Comparison of ENCODE assay signal across 8 mouse cellular contexts in the genomic region with DNA sequence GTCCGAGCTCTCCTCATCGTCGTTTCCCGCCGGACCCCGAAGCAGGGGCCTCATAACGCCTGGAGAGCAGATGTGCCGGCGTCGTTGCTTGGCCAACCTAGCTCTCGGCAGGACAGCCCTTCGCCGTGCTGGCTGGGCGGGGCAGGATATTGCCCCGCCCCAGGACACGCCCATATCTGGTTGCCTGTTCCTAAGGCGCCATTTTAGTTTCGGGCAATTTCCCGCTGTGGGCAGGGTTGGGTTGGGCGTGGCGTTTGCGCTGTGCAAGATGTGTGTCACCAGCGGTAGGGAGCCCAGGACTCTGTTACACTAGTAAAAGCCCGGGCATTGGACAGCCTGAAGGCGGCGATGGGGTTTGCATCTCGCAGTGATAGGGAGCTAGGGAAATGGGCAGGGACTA. TPM values are rescaled to one million over a fixed set of nuclear protein-coding genes. Genes with fewer than 3 reads are reported as not detected.
DNase-seq lines count a peak whose midpoint lies in the region; ATAC-seq and TF ChIP-seq lines count a peak whose summit lies in the region.

A gene (minus strand): TSS at position 128 of the 400 bp plus-strand sequence.

- peak within 1 kb of the TSS; percentile 90 for H3K27ac ChIP-seq in forebrain, embryonic 10.5 days
- peak within 1 kb of the TSS; percentile 64 for H3K27ac ChIP-seq in heart, embryonic 15.5 days
- H3K27ac ChIP-seq in liver, embryonic 14.5 days = no peak within 1 kb of the TSS
- H3K27ac ChIP-seq in neural tube, embryonic 11.5 days (ENCODE audit: low read depth, low read length) = peak within 1 kb of the TSS; percentile 53; the same call in 1 of the 2 replicates
- peak within 1 kb of the TSS; percentile 71 for H3K27ac ChIP-seq in stomach, postnatal 0 days (replicated peaks)

- H3K4me3 ChIP-seq in forebrain, embryonic 10.5 days = peak within 1 kb of the TSS; percentile 86
- peak within 1 kb of the TSS; percentile 81 for H3K4me3 ChIP-seq in heart, embryonic 15.5 days
- peak within 1 kb of the TSS; percentile 65 to 86 for H3K4me3 ChIP-seq in liver, embryonic 14.5 days (ENCODE audit: insufficient read depth in 1 of 2, low read depth in 2 of 2, low read length in 2 of 2)
- H3K4me3 ChIP-seq in neural tube, embryonic 11.5 days (ENCODE audit: low read depth, low read length) = peak within 1 kb of the TSS; percentile 67
- peak within 1 kb of the TSS; percentile 65 for H3K4me3 ChIP-seq in stomach, postnatal 0 days (ENCODE audit: low read depth, low read length)

- H3K27me3 ChIP-seq in forebrain, embryonic 10.5 days (ENCODE audit: poor library complexity, severe bottlenecking) = no peaks in the 10 kb centered on the region
- H3K27me3 ChIP-seq in heart, embryonic 15.5 days = no peaks in the 10 kb centered on the region
- H3K27me3 ChIP-seq in liver, embryonic 14.5 days (ENCODE audit: control insufficient read depth, insufficient read depth, low read length) = no peaks in the 10 kb centered on the region
- H3K27me3 ChIP-seq in neural tube, embryonic 11.5 days (ENCODE audit: control insufficient read depth, insufficient read depth, low read length) = no peaks in the 10 kb centered on the region
- no peaks in the 10 kb centered on the region for H3K27me3 ChIP-seq in stomach, postnatal 0 days (ENCODE audit: control insufficient read depth, insufficient read depth, low read length)

- peak within 1 kb of the TSS; percentile 74 for H3K9ac ChIP-seq in heart, embryonic 15.5 days
- peak within 1 kb of the TSS; percentile 68 for H3K9ac ChIP-seq in liver, embryonic 14.5 days (replicated peaks)
- peak within 1 kb of the TSS; percentile 63 for H3K9ac ChIP-seq in neural tube, embryonic 11.5 days (ENCODE audit: low read length)
- H3K9ac ChIP-seq in stomach, postnatal 0 days (ENCODE audit: low read length) = peak within 1 kb of the TSS; percentile 76

- peak; percentile 99 for ATAC-seq in heart, embryonic 15.5 days (replicated peaks; ENCODE audit: insufficient number of reproducible peaks, insufficient read depth, low FRiP score, low read depth)
- peak; percentile 95 for ATAC-seq in liver, embryonic 14.5 days (ENCODE audit: insufficient read depth)
- peak; percentile 98 for ATAC-seq in neural tube, embryonic 11.5 days (ENCODE audit: insufficient read depth, low FRiP score, low TSS enrichment)
- peak; percentile 99 for ATAC-seq in stomach, postnatal 0 days (ENCODE audit: low FRiP score, low TSS enrichment)

- peak; percentile 15; the same call in 1 of the 2 replicates for TF ChIP-seq CTCF in liver, embryonic 14.5 days (IDR thresholded peaks at IDR 0.05; ENCODE audit: low read depth)
- peak; percentile 48; the same call in 1 of the 2 replicates for TF ChIP-seq CTCF in stomach, postnatal 0 days (IDR thresholded peaks at IDR 0.05; ENCODE audit: low read depth)

- no peaks in the 10 kb centered on the region for H3K9me3 ChIP-seq in forebrain, embryonic 10.5 days
- no peaks in the 10 kb centered on the region for H3K9me3 ChIP-seq in heart, embryonic 15.5 days (replicated peaks)
- H3K9me3 ChIP-seq in liver, embryonic 14.5 days (ENCODE audit: control insufficient read depth, low read length) = no peaks in the 10 kb centered on the region
- no peaks in the 10 kb centered on the region for H3K9me3 ChIP-seq in neural tube, embryonic 11.5 days (ENCODE audit: control insufficient read depth, low read length)
- no peaks in the 10 kb centered on the region for H3K9me3 ChIP-seq in stomach, postnatal 0 days (ENCODE audit: control insufficient read depth, low read length)

- TF ChIP-seq EP300 in liver, embryonic 14.5 days (IDR thresholded peaks at IDR 0.05; ENCODE audit: low read depth) = no peak
- peak; percentile 48 for TF ChIP-seq EP300 in stomach, postnatal 0 days (optimal IDR thresholded peaks at IDR 0.05)

- peak within 1 kb of the TSS; percentile 74 for H3K4me2 ChIP-seq in heart, embryonic 15.5 days
- H3K4me2 ChIP-seq in liver, embryonic 14.5 days (ENCODE audit: low read depth) = peak within 1 kb of the TSS; percentile 61
- H3K4me2 ChIP-seq in neural tube, embryonic 11.5 days (ENCODE audit: low read depth) = peak within 1 kb of the TSS; percentile 56
- H3K4me2 ChIP-seq in stomach, postnatal 0 days (replicated peaks; ENCODE audit: low read depth) = peak within 1 kb of the TSS; percentile 79

- peaks cover 16% of the 10 kb centered on the region for H3K4me1 ChIP-seq in forebrain, embryonic 10.5 days
- H3K4me1 ChIP-seq in heart, embryonic 15.5 days (replicated peaks) = peaks cover 4% of the 10 kb centered on the region; the same call in 1 of the 2 replicates
- peaks cover 8 to 12% of the 10 kb centered on the region in 2 experiments; a peak in 3 of 4 replicates for H3K4me1 ChIP-seq in liver, embryonic 14.5 days (replicated peaks; ENCODE audit: control insufficient read depth in 2 of 2, insufficient read depth in 2 of 2, low read length in 1 of 2)
- no peaks in the 10 kb centered on the region for H3K4me1 ChIP-seq in neural tube, embryonic 11.5 days (ENCODE audit: control insufficient read depth, insufficient read depth, low read length)
- no peaks in the 10 kb centered on the region for H3K4me1 ChIP-seq in stomach, postnatal 0 days (replicated peaks; ENCODE audit: control insufficient read depth, insufficient read depth)

- peak; percentile 90 to 95 for DNase-seq in CD8-positive naive resting alpha-beta T cell, adult 2 months (ENCODE audit: low read depth in 2 of 2, low spot score in 2 of 2)
- DNase-seq in c-Kit-positive CD71-negative TER-119-negative erythroid progenitor cells, embryonic 14.5 days (ENCODE audit: low read depth) = peak; percentile 95
- peak; percentile 95 for DNase-seq in forebrain, embryonic 10.5 days (ENCODE audit: extremely low spot score, low spot score)
- peak; percentile 94 to 95 for DNase-seq in kidney, postnatal 25 days
- peak; percentile 91 to 93 (median 92) for DNase-seq in liver, embryonic 14.5 days (ENCODE audit: low read depth in 3 of 3, low spot score in 3 of 3)
- peak; percentile 97 for DNase-seq in neural tube, embryonic 11.5 days (ENCODE audit: low spot score)
- DNase-seq in stomach, postnatal 0 days (ENCODE audit: low spot score) = peak; percentile 97

- peaks cover 3% of the 10 kb centered on the region; the same call in 1 of the 2 replicates for H3K36me3 ChIP-seq in forebrain, embryonic 10.5 days (replicated peaks)
- H3K36me3 ChIP-seq in heart, embryonic 15.5 days = no peaks in the 10 kb centered on the region
- no peaks in the 10 kb centered on the region for H3K36me3 ChIP-seq in liver, embryonic 14.5 days (replicated peaks; ENCODE audit: control insufficient read depth, insufficient read depth, low read depth)
- H3K36me3 ChIP-seq in neural tube, embryonic 11.5 days (ENCODE audit: control insufficient read depth, insufficient read depth, low read length) = no peaks in the 10 kb centered on the region
- H3K36me3 ChIP-seq in stomach, postnatal 0 days (ENCODE audit: control insufficient read depth, insufficient read depth, low read length) = no peaks in the 10 kb centered on the region

- WGBS in forebrain, embryonic 10.5 days = 0% methylated on average over 27 of the region's 27 CpGs
- 0% methylated on average over 27 of the region's 27 CpGs for WGBS in heart, embryonic 15.5 days
- under 1% methylated on average over 27 of the region's 27 CpGs for WGBS in liver, embryonic 14.5 days (ENCODE audit: insufficient replicate concordance)
- under 1% methylated on average over 27 of the region's 27 CpGs for WGBS in neural tube, embryonic 11.5 days
- under 1% methylated on average over 26 of the region's 27 CpGs for WGBS in stomach, postnatal 0 days

RNA-seq across cellular contexts. Expression of the gene that starts here (rescaled TPM):
- 10.2 and 10.5 TPM in 2 replicates for polyA plus RNA-seq in forebrain, embryonic 10.5 days (2016; fragmentation: Nextera tagmentation; extraction: Ambion mirVana)
- 8.5 and 9.8 TPM in 2 replicates for polyA plus RNA-seq in heart, embryonic 15.5 days (2015; fragmentation: Nextera tagmentation; extraction: Ambion mirVana)
- 1.7 and 2.4 TPM in 2 replicates for polyA plus RNA-seq in liver, embryonic 14.5 days (2012; rRNA removed)
- 3.2 and 3.8 TPM in 2 replicates for polyA plus RNA-seq in liver, embryonic 14.5 days (2014; fragmentation: Nextera tagmentation; extraction: Ambion mirVana)
- 10.6 and 11.5 TPM in 2 replicates for polyA plus RNA-seq in neural tube, embryonic 11.5 days (2014; fragmentation: Nextera tagmentation; extraction: Ambion mirVana)
- polyA plus RNA-seq in stomach, postnatal 0 days (2015; fragmentation: Nextera tagmentation; extraction: Ambion mirVana) = 9.3 and 10.0 TPM in 2 replicates
